Mouse (Mus musculus) urinary bladder, postnatal 14 days (tissue): Measurements from ENCODE around the gene Spc25.

ENCODE experiments used
- DNase-seq: peaks from one replicate; pipeline ENCODE4 v3.0.0; 2021; ENCODE audit warnings: low spot score

The Spc25 gene

GRCm38 (mm10) chr2:69205791-69206351 lies at the start of gene Spc25:
Spc25 (minus strand) TSS chr2:69206194.
- DNase-seq: peak; percentile 92

GRCm38 (mm10) chr2:69248221-69248755 lies 42.3 kb upstream of the Spc25 start:
- no peak for DNase-seq

DNA sequence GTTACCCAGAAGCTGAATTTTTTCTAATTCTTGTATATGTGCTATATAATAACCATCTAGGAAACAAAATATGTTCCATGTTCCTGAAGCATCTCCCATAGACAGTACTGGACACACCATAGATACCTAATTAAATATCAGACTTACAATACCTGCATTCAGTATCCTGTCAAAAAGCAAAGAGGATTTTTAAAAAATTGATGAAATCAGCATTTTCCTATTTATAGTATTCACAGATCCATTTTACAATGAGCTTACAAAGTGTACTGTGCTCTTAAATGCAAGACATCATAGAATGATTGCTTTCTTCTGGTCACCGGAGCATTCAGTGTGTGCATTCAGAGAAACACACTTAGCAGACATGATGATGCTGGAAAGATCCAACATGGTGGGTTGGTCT lies 41.1 kb upstream of the Spc25 start:
- no peak for DNase-seq

DNA sequence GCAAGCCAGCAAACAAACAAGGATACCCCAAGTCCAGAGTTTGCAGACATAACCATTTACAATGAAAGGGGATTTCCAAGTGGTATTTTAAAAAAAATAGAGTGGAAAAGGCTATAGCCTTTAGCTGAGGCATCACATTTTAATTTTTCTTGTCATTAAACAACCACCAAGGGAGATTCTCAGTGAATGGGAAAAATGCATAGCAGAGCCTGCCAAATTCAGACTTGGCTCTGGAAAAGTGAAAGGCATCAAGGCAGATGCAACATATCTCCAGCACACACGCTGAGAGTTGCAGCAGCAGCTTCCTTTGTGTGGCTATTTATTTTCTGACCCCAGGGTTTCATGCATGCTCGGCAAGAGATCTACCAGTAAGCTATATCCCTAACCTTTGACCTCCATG lies 38.9 kb upstream of the Spc25 start:
- no peak for DNase-seq

- no peak for DNase-seq
Measured at GRCm38 (mm10) chr2:69239315-69239714, 33.3 kb upstream of the Spc25 start.

DNA sequence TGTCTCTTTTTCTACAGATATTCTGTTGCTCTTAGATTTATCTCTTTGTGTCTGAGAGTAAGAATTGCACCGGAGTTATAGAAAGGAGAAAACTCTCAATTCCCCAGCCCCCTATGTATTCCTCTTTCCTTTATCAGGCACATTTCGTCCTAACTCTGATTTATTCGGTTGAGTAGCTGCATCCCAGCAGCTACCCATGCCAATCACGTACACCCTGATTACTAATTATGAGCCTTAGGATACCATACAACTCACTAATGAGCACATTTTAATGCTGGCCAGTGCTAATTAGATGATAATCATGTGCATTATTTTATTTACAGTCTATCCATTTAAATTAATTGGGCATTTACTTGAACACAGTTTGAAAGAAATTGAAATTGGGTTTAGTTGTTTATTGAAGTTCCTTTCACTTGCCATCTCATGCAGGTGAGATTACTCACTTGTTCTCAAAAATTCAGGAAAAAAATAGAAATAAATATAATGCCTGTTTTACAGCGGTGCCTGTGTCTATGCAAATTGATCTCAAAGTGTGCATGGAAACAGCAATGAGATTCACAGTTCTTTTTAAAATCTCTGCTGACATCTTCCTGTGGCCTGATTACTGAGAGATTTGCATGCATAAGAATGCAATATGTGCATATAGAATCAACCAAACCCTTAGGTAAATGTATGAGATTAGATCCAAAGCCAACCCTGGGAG lies 29.1 kb upstream of the Spc25 start:
- DNase-seq: no peak

- no peak for DNase-seq
Measured at GRCm38 (mm10) chr2:69232101-69232500, 26.1 kb upstream of the Spc25 start.

DNA sequence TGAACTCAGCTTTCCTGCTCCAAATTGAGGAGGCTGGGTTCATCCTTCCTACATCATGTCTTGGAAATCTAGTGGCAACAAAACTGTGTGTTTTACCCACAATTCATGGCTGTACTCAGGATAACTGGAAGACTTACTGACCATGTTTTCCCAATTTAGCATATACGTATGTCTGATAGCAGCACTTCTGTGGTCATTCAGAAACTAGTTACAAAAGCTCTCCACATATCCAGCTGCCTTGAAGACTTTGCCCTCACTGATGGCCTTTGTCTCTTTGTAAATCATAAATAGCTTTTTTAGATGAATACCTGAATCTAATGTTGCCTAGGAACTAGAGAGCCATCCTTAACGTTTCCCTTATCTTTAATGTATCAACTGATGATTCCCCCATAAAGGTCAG lies 24.1 kb upstream of the Spc25 start:
- DNase-seq: no peak

- DNase-seq: no peak
Measured at GRCm38 (mm10) chr2:69228635-69229034, 22.6 kb upstream of the Spc25 start.

- DNase-seq: no peak
Measured at GRCm38 (mm10) chr2:69226876-69227275, 20.9 kb upstream of the Spc25 start.

- DNase-seq: no peak
Measured at GRCm38 (mm10) chr2:69224724-69225123, 18.7 kb upstream of the Spc25 start.

DNA sequence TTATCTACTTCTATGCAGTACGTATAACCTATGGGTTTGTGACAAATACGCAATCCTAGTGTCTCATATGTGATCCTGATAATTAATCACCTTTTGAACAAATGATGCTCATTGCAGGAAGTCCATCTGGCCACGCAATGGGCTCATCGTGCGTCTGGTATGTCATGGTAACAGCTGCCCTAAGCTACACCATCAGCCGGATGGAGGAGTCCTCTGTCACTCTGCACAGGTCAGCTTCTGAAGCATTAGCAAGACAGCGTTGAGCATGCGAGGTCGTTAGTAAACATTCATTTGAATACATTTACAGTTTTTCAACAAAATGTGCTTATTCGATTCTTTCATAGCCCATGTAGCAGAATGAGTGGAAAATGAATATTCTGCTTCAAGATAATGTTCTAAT lies 16.8 kb upstream of the Spc25 start:
- no peak for DNase-seq

GRCm38 (mm10) chr2:69221868-69222416 lies 15.9 kb upstream of the Spc25 start:
- no peak for DNase-seq

- no peak for DNase-seq
Measured at GRCm38 (mm10) chr2:69215242-69215641, 9.2 kb upstream of the Spc25 start.

GRCm38 (mm10) chr2:69212652-69213051 lies 6.7 kb upstream of the Spc25 start:
- no peak for DNase-seq

DNA sequence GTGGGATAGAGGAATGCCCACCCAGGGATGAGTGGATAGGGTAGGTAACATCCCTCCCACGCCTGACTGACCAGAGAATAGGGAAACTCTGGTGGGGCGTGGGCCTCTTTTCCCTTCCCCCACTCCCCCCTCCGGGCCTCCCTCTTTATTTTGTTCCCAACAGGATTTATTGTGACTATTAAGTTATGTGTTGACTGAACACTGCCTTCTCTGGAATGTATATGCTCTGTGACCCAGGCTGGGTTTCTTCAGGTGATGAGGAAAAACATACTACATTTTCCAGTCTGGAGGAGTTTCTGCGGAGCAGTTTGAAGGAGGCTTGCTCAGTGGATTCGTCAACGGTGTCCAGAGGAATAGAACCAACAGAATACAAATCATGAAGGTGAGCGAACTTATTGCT lies 4.8 kb upstream of the Spc25 start, which contains the start of gene G6pc2:
G6pc2 (plus strand) TSS at position 301 of the 400 bp plus-strand sequence.
- DNase-seq: no peak

DNA sequence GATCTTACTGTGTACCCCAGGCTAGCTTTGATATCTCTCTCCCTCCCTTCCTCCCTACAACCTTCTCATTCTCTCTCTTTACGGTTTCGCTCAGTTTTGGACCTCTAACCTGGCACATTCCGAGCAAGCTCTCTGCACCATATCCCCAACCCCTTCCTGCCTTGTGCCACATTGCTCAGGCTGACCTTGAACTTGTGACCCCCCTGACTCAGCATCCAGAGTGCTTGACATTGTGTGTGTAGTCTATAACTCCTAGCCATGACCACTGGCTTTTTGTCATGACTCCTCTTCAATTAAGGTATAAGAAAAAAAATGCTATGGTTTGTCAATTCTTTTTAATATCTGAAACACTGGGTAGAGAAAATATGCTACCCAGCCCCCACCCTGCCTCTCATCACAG lies 3.7 kb upstream of the Spc25 start:
- DNase-seq: no peak

GRCm38 (mm10) chr2:69206523-69206922 lies 529 bp upstream of the Spc25 start:
- DNase-seq: no peak

- DNase-seq: no peak
Measured at GRCm38 (mm10) chr2:69205185-69205584, 809 bp downstream of the Spc25 start.

- no peak for DNase-seq
Measured at GRCm38 (mm10) chr2:69193555-69193954, 12.4 kb downstream of the Spc25 start.

GRCm38 (mm10) chr2:69191059-69191458 lies 14.9 kb downstream of the Spc25 start:
- DNase-seq: no peak

- no peak for DNase-seq
Measured at GRCm38 (mm10) chr2:69189222-69189621, 16.8 kb downstream of the Spc25 start.

DNA sequence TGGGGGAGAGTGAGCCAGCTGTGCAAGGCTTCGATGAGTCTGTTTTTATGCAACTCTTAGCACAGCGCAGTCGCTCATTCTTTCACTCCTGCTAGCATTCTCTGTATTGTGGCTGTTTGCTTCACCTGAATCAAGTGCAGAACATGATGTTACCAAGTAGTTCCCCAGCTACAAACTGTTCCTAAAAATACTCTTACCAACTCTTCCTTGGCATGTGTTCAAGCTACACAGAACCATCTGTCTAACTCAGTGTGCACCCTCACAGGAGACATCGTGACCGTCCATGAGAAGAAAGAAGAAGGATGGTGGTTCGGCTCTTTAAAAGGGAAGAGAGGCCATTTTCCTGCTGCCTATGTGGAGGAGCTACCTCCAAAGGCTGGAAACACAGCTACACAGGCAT lies 17.3 kb downstream of the Spc25 start:
- no peak for DNase-seq
